Mouse (Mus musculus) frontal cortex, adult (tissue): ENCODE measurements at regions not wholly inside any gene's neighbourhood (a gene's known extent, or its start where the extent isn't known, plus 50 kb on each side); places are given as distances from the start of the nearest gene placed in this dataset.

Source experiments
- ATAC-seq: cut with Nextera tagmentation; 2 replicates; pipeline ENCODE4 v1.9.2; 2017; ENCODE audit warnings: mild to moderate bottlenecking, moderate library complexity, mixed read lengths; ENCODE audit not compliant: low TSS enrichment

DNA sequence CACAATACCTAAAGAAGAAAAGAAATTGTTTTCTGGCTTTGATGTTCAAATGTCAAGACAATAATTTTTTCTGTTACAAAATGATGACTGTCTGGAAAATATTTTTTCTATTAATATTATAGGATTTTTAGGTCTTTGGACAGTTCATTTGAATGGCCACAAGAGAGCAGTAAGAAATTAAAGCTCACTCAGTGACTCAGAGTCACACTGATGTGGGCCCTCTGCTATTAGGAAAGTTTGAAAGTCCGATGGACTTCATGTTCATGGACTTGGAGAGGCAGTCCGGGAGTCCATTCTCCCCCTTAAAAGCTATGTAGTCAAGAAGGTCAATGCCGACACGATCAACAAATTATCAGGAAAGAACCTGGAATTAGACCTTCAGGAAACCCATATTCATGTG lies 657.0 kb downstream of the Mecom start:
- ATAC-seq: no peak

DNA sequence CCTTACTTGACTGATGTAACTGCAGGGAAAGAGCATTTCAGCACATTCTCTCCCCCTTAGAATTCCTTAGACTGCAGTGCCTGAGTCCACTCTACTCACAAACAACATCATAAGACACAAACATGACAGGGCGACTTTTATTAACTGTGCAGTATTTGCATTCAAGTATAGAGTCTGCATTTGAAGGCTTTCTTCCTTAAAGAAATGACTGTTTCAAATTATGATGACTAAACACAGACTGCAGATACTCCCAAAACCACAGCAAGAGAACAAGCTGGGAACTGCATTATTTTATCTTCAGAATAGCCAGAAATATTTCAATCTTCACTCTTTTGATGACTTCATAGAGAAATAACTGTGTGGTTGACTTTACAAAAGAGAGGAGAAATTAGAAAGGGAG lies 657.5 kb downstream of the Mecom start:
- no peak for ATAC-seq

DNA sequence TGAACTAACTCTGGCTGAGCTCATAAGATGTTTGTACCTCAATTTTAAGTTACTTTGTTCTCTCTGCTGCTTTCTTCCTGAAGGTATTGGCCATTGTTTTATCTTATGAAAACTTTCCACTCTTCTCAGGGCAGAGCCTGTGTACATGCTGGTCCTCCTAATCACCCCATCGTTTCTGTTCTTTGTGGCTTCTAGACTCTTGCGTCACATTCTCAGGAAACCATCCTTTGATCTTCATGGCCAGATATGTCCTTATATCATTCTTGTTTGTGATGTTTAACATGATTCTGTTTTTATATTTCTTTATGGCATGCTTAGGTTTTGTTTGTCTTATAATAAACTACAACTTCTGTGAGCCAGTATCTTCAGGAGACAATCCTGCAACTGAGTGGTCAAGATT lies 658.2 kb downstream of the Mecom start:
- no peak for ATAC-seq

DNA sequence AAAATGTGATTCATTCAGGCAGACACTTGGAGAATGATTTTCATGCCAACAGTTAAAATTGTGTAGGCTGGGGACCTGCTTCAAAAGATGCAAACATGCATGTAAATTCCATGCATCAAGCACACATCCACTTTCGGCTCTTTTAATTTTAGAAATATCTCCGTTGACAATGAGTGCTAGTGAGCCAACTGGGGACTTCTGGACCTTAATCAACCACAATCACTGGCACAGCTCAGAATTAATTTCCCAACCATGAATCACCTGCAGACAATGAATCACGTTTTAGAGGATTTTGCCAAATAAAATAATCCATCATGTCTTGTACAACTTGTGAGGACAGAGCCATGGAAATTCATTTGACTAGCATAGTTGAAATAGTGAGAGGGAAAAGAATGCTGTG lies 667.8 kb downstream of the Mecom start:
- ATAC-seq: no peak

DNA sequence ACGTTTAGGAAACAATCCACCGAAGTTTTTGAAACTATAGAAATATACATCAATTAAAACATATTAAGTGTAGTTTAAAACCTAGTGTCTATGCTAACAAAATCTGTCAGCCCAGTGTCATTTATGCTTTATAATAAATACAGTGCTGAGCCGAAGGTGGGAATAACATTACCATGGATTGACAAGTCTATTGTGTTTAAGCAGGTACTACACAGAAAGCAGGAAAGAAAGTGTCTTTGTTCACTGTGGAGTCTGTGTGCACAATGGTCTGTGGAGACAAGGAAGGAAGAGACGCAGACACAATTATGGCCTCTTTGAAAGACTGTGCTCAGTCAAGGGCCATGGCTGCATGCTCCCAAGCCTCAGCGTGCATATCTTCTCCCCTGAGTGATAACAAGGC lies 672.0 kb downstream of the Mecom start:
- ATAC-seq: no peak

DNA sequence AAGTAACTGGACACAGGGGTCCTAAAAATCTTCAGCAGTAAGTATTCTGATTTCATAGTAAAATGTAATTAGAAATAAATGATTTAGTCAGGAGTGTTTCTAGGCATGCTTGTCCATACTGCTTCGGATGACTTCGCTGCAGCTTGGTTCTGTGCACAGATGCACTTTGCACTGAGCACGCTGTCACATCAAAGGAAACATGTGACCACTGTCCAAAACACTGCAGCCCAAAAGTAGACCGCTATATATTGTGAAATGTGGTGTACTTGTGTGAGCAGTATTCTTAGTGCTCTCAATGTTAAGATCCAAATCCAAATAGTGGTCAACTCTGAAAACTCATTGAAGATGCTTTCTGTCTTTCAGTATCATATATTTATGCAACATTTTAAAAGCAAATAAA lies 685.4 kb downstream of the Mecom start:
- no peak for ATAC-seq

DNA sequence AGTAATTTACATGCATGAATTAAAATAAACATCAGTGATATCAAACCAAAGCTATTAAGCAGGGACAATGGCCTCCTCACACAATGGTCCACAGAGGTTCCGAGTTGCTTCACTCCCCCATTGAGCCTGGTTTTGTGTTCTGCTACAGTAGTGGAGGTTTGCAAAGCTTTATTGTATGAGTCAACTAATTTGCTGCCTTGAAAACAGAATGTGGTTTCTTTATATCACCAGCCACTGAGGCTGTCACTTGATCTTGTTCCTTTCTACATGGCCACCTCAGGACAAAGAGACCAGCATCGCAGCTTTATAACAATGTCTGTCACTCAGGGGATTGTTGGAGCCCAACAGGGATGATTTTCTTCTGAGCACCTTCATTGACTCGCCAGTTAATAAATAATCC lies 695.3 kb downstream of the Mecom start:
- no peak for ATAC-seq

DNA sequence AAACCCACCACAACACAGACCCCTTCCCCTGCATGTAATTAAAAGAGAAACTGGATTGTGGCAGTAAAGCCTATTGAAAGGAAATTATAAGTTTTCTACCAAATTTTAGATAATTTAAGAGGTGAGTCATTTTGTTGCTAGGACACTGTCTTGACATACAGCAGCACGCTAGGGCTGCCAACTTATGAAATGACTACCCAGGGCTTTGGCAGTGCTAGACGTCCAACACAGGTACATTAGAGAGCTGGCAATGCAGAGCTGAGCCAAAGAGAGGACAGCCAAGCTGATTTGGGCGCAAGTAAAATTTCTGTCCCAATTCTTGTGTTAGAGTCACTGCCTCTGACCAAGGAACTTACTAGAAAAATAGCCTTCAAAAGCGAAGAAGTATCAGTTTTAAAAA lies 712.4 kb downstream of the Mecom start:
- ATAC-seq: no peak

DNA sequence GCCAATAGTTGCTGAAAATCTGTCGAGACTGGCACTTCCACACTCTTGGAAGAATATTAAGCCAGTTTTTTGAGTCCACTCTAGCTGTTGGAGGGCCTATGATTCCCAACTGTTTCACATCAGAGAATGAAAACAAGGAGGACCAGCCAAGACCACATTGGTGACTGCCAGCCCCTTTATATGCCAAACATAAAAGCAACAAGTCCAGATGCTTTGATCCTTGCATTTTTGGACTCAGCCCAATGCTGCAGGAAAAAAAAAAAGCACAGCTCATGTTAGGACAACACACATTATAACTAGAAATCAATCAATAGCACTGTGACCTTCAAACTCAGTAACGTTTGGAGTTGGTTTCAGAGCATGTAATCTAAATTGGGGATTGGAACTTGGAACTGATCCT lies 712.9 kb downstream of the Mecom start:
- no peak for ATAC-seq

DNA sequence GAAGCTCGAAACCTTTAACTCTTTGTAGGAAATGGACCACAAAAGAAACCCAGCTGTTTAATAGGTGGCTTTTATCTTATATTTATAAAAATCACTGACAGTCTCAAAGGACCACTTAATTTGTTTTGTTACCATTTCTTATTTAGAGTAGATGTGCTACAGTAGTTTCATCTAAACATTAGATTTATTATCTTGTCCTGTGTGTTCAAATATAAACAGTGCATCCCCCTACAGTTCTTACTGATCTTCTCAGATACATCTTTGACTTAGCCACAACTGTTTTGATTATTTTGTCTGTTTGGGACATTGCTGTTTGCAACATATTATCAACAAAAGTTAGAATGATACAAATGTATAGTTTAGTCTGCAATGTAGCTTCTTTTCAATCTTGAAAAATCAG lies 716.5 kb downstream of the Mecom start:
- no peak for ATAC-seq

DNA sequence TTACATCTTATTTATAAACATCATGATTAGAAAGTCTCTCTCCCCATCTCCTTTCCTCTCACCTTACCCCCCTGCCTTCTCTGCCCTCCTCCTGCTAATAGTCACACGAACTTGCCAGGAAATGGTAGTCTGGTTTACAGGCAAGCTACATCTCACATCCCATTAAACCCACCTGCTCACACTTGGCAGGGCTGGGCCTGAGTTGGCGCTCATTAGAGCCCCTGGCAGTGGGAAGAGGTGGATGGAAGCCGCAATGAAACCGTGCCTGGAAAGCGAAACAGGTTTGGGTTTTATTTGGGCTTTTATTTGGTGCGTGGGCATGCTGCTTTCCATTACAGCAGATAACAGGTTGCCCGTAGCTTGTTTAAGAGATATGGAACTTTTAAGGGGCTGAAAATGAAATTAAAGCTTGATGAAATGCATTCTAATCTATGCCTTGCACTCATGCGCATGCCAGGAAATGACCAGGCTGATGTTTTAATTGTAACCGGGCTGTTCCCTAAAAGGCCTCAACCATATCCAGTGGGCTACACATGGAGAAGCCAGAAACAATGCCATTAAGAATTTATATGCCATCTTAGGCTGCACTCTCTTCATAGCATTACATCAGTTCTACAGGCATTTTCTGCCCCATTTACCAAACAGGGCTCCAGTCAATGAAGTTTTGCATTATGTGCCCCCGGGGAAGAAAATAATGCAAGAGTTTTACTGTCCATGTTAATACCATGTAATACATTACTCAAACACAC lies 725.0 kb downstream of the Mecom start:
- ATAC-seq: no peak

DNA sequence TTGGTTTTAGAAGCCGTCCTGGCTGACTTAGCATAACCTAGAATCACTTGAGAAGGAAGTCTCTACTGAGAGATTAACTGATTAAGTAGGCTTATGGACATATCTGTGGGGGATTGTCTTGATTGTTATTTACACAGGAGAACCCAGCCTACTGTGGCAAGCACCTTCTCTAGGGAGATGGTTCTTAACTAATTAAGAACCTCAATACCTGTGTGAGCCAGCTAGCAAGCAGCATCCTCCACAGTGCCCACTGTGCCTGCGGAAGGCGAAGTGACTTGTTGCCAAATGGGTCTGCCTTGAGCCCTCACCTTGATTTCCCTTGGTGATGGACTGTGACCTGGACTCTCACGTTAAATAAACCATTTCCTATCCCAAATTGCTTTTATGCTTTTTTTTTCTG lies 730.8 kb downstream of the Mecom start:
- ATAC-seq: no peak

DNA sequence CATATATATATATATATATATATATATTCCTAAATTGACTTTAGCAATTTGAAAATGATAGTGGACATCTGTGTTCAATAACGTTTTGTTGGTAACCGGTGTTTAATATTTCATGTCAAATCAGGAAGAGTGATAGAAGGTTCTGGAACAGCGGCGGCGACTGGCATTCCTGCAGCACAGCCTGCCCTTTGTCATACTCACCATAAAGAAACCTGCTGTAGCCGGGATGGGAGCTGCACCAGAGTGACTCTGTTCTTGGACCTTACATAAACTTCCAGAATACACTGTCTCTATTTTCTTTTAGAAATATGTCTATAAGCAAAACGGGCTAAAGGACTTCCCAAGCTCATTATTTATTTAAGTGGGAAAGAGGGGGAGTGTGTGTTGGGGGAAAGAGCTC lies 731.5 kb downstream of the Egfem1 start:
- no peak for ATAC-seq

DNA sequence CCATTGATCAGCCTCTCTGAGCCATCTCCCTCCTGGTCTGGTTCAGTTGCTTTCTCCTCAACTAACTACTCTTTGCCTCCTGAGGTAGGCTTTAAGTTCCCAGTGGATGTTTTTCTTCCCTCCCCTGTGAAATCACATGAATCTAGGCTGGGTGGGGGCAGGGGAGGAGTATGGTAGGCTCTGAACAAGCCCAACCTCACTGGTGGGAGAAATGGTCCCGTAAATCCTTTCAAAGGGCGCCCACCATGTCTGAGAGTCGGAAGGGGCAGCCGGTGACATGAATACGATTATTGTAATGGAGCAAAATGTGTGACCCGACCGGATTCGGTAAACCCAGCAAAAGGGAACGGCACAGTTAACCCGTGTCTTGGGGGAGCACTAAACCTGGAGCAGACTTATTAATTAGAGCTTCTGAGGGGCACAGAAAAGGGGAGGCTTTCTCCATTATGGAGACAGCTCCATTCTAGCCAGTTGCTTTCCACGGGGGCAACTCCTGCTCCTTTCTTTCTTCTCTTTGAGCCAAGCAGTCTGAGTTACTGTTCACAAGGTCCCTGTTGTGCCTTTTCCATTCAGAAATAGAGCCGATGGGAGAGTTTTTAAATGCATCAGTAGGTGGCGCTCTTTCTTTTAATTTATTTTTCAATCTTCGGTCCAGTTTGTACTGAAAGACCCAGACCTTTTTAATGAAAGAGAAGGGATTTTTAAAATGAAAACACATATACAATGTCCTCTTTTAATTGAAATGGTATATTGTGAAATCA lies 730.8 kb downstream of the Egfem1 start:
- peak; percentile 86 for ATAC-seq

DNA sequence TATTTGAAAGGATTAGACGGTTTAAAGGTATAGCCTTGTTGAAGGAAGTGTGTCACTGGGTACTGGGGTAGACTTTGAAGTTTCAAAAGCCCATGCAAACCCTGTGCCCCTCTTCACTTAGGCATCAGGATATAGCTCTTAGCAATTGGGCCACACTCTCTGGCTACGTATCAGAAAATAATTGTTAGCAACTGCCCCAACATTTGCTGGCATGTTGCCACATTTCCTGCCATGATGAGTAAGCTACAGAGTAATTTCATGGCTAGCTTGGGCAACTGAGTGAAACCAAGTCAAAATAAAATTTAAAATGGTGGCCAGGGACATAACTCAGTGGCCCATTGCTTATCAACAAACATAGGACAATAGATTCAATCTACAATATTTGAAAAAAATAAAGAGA lies 724.2 kb downstream of the Egfem1 start:
- ATAC-seq: no peak

DNA sequence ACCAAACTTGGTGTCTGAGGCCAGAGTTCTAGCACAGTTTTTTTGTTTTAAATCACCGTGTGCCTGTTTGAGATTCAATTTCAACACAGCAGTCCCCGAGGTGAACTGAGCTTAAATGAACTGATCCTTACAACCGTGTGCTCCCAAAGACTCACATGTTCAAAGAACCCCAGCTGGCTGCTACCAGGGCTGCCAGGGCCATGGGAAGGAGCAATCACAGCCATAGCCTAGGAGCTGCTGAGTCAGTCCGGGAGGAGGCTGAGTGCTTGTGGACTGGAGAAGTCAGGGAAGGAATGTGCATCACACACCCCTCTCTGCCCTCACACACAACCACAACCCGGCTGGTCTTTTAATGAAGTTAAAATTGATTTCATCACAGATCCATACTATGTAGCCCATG lies 721.6 kb downstream of the Egfem1 start:
- ATAC-seq: no peak

DNA sequence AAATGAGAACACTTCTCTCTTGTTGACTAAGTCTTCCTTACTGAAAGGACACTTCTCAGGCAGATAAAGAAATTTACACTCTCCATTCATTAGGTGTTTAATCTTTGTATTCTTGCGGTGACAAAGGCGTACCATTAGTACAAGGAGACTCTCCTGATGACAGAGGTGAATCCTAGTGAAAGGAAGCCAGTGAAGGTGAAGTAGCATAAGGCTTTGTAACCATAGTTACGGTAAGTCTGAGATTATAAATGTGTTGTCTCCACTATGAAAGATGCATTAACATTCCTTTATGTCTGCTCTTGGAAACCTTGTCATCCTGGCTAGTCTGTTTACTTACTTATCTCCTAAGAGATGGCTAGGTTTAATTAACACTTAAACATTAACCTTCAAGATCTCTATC lies 719.3 kb downstream of the Egfem1 start:
- no peak for ATAC-seq

DNA sequence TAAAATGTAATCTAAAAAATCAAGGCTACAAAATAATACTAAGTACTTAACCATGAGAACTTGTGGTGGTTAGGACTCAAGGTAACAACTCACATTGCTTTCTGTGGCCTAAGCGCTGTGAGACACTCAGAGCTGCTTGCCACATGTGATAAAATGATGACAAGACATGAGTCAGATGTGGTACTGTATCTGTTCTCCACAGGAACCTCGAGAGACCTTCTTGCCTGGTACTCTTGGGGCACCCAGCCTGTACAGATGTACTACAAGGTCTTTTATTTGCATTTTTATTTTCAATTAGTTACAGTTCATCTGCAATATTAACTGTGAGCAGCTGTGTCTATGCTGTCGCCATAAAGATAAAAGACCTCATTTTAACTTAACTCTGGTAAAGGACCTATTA lies 692.5 kb downstream of the Egfem1 start:
- ATAC-seq: no peak

DNA sequence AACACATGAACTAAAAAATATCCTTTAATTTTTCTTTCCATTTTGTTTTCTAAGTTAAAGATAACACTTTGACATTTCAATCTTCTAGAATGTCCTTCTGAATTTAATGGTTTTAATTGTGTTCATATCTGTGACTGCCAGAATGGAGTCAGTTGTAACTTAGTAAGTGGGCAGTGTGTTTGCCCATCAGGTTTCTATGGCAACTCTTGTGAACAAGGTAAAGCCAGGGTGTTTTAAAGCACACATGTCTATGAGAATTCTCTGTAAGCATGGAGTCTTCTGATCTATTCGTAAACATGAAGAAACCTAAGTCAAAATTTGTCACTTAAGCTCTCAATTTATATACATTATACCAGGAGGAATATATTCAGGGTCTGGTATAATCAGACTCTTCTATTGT lies 689.4 kb downstream of the Egfem1 start:
- ATAC-seq: no peak

DNA sequence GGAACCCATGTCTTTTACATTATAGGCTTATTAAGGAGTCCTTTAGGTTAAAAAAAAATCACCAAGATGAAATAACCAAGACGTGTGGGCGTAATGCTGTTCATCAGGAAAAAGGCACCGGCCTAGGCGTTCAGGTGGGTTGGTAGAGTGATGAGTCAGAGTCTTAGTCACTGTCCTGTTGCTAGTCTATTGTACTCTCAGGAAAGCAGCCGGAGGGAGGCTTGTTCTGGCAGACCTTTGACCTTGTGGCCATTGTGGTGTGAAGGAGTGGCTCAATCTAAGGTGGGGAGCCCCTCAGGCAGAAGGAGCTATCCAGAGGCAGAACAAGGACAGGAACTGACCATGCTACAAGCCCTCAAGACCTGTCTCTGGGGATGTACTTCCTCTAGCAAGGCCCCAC lies 686.8 kb downstream of the Egfem1 start:
- ATAC-seq: no peak

DNA sequence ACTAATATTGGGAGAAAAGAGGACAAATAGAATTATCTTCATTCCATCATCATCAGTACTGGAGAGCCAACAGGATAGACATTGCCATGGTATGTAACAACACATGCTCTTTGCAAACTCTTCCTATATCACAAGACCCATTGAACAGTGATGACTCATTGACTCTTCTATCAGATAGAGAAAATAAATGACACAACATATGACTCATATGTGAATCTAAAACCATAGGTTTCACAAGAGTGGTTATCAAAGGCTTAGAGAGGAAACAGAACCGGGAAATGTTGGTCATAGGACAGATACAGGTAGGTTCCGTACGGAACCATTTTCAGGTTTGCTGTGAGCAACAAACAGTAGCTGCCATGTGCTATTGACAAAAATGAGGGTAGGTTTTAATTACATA lies 682.2 kb downstream of the Egfem1 start:
- ATAC-seq: no peak

DNA sequence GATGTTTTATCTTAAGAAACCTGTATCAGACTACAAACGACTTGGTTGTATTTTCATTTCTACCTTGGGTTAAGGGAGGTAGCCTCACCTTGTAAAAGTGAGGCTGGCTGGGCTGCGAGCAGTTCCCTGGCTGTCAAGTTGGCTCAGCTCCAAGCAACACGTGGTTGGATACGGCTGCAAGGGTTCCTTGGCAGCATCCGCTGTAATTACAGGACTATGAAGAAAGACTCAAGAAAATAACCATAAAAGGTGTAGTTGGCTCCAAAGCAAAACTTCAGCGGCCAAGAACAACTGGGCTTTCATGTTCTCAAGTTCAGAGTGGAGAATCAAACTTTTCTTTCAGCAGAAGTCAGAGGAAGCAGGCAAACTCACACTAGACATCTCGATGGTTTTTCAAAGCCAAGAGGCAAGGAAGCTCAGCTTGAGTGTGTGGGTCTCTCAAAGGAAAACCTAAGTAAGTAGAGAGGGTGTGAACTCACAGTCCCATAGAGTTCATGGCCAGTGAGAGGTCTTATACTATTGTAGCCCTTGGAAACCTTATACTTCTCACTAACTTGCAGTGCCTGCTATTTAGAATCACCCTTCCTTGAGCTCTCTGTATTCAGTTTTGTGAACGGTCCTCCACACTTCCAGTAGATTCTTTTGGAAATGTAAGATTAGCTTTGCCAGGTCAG lies 676.1 kb downstream of the Egfem1 start:
- ATAC-seq: no peak
